Mouse (Mus musculus): ENCODE data around the gene Mapt.
"Not testable (repeated sequence)": the region's sequence is repeated elsewhere in the genome, so short reads cannot be mapped to it uniquely, and the experiment has no call there.

Mapt gene

GRCm38 (mm10) chr11:104233574-104234206, 2.5 kb downstream of the Mapt start:
- DNase-seq (ENCODE audit: low read depth): no peak

- DNase-seq (ENCODE audit: low read depth): no peak
Observed at GRCm38 (mm10) chr11:104234680-104235079, 3.5 kb downstream of the Mapt start.

- DNase-seq (ENCODE audit: low read depth): no peak
Observed at GRCm38 (mm10) chr11:104235881-104236280, 4.7 kb downstream of the Mapt start.

GRCm38 (mm10) chr11:104237226-104237625, 6.0 kb downstream of the Mapt start:
- no peak for DNase-seq (ENCODE audit: low read depth)

GRCm38 (mm10) chr11:104237958-104238747, 7.0 kb downstream of the Mapt start:
- DNase-seq (ENCODE audit: low read depth): no peak

- not testable (repeated sequence) for DNase-seq (ENCODE audit: low read depth)
Observed at GRCm38 (mm10) chr11:104245478-104245877, 14.3 kb downstream of the Mapt start.

- DNase-seq (ENCODE audit: low read depth): no peak
Observed at GRCm38 (mm10) chr11:104246171-104246694, 15.0 kb downstream of the Mapt start.

- no peak for DNase-seq (ENCODE audit: low read depth)
Observed at GRCm38 (mm10) chr11:104247141-104247717, 16.0 kb downstream of the Mapt start.

- DNase-seq (ENCODE audit: low read depth): no peak
Observed at GRCm38 (mm10) chr11:104249420-104249819, 18.2 kb downstream of the Mapt start.

- DNase-seq (ENCODE audit: low read depth): no peak
Observed at GRCm38 (mm10) chr11:104251121-104251520, 19.9 kb downstream of the Mapt start.

- DNase-seq (ENCODE audit: low read depth): no peak
Observed at GRCm38 (mm10) chr11:104252094-104252493, 20.9 kb downstream of the Mapt start.

- DNase-seq (ENCODE audit: low read depth): no peak
Observed at GRCm38 (mm10) chr11:104254408-104255039, 23.3 kb downstream of the Mapt start.

GRCm38 (mm10) chr11:104256179-104256578, 25.0 kb downstream of the Mapt start:
- DNase-seq (ENCODE audit: low read depth): no peak

- no peak for DNase-seq (ENCODE audit: low read depth)
Observed at GRCm38 (mm10) chr11:104258991-104259390, 27.8 kb downstream of the Mapt start.

- no peak for DNase-seq (ENCODE audit: low read depth)
Observed at GRCm38 (mm10) chr11:104264683-104265082, 33.5 kb downstream of the Mapt start.

GRCm38 (mm10) chr11:104265669-104266068, 34.5 kb downstream of the Mapt start:
- no peak for DNase-seq (ENCODE audit: low read depth)

GRCm38 (mm10) chr11:104267380-104267779, 36.2 kb downstream of the Mapt start:
- no peak for DNase-seq (ENCODE audit: low read depth)

GRCm38 (mm10) chr11:104269385-104269822, 38.2 kb downstream of the Mapt start:
- no peak for DNase-seq (ENCODE audit: low read depth)

GRCm38 (mm10) chr11:104270452-104270851, 39.3 kb downstream of the Mapt start:
- no peak for DNase-seq (ENCODE audit: low read depth)

- no peak for DNase-seq (ENCODE audit: low read depth)
Observed at GRCm38 (mm10) chr11:104270876-104271275, 39.7 kb downstream of the Mapt start.

- DNase-seq (ENCODE audit: low read depth): no peak
Observed at GRCm38 (mm10) chr11:104271876-104272275, 40.7 kb downstream of the Mapt start.

GRCm38 (mm10) chr11:104272352-104272751, 41.2 kb downstream of the Mapt start:
- no peak for DNase-seq (ENCODE audit: low read depth)

Measured in naive thymus-derived CD4-positive, alpha-beta T cell, adult 2 months (primary cell).